Comparison of ENCODE assay signal across 11 mouse cellular contexts in the genomic region with DNA sequence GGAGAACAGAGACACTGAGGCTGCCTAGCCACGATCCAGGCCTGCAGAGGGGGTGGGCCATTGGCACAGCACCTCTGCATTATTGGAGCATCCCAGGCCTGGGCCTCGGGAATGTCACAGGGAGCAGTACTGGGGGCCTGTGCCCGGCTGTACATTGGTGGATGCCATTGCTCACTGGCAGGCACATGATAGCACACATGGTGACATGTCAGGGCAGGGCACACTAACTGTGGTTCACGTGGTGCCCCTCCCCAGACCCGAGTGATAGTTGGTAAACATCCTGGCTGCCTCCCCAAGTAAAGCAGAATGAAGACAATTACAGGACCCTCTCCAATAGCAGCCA. TPM values are rescaled to one million over a fixed set of nuclear protein-coding genes. Genes with fewer than 3 reads are reported as not detected.
DNase-seq lines count a peak whose midpoint lies in the region; ATAC-seq and TF ChIP-seq lines count a peak whose summit lies in the region.
"Had no signal": no experiment of that assay in that cellular context is flagged by ENCODE, and none has a peak within 500 bp of the region (broad histone marks: within the 10 kb centered on the region; RNA-seq: fewer than 3 reads in every experiment).

No protein-coding gene starts in this region.

- no peaks in the 10 kb centered on the region for H3K27me3 ChIP-seq in heart, embryonic 12.5 days (replicated peaks)
- no peaks in the 10 kb centered on the region for H3K27me3 ChIP-seq in lung, embryonic 14.5 days (ENCODE audit: insufficient read depth, low read length)
- no peaks in the 10 kb centered on the region for H3K27me3 ChIP-seq in G1E (ENCODE audit: insufficient read depth, low read length)
- no peaks in the 10 kb centered on the region for H3K27me3 ChIP-seq in embryonic facial prominence, embryonic 13.5 days

- WGBS in heart, embryonic 12.5 days: 74% methylated on average over 5 of the region's 5 CpGs
- 70% methylated on average over 5 of the region's 5 CpGs for WGBS in lung, embryonic 14.5 days
- WGBS in lung, adult 2 months: 72% methylated on average over 5 of the region's 5 CpGs
- 77% methylated on average over 5 of the region's 5 CpGs for WGBS in embryonic facial prominence, embryonic 13.5 days

- ATAC-seq in heart, embryonic 12.5 days (ENCODE audit: insufficient number of reproducible peaks, low FRiP score): no peak
- no peak for ATAC-seq in lung, embryonic 14.5 days (ENCODE audit: insufficient read depth)
- no peak for ATAC-seq in G1E (ENCODE audit: extremely low read depth, insufficient number of reproducible peaks, low FRiP score, poor library complexity, severe bottlenecking)
- ATAC-seq in embryonic facial prominence, embryonic 13.5 days (ENCODE audit: insufficient number of reproducible peaks, insufficient read depth, low FRiP score, low TSS enrichment, low read depth): no peak

- peaks cover 20% of the 10 kb centered on the region for H3K4me1 ChIP-seq in heart, embryonic 12.5 days (replicated peaks)
- peaks cover 8% of the 10 kb centered on the region; the same call in 1 of the 2 replicates for H3K4me1 ChIP-seq in lung, embryonic 14.5 days (ENCODE audit: insufficient read depth)
- H3K4me1 ChIP-seq in lung, adult 2 months (ENCODE audit: control insufficient read depth, insufficient read depth, low read length): peaks cover 13% of the 10 kb centered on the region
- H3K4me1 ChIP-seq in G1E (ENCODE audit: insufficient read depth, low read depth, low read length): peaks cover 63% of the 10 kb centered on the region
- H3K4me1 ChIP-seq in embryonic facial prominence, embryonic 13.5 days: peaks cover 23% of the 10 kb centered on the region

- TF ChIP-seq CTCF in lung, embryonic 14.5 days (IDR thresholded peaks at IDR 0.05; ENCODE audit: low read depth): no peak
- no peak for TF ChIP-seq CTCF in lung, adult 2 months (IDR thresholded peaks at IDR 0.05; ENCODE audit: insufficient read depth, low read length)
- no peak for TF ChIP-seq CTCF in G1E (IDR thresholded peaks at IDR 0.05; ENCODE audit: low read depth, low read length)

- TF ChIP-seq POLR2A in lung, adult 2 months (IDR thresholded peaks at IDR 0.05; ENCODE audit: borderline replicate concordance, extremely low read depth, low read depth, low read length): no peak

- H3K4me2 ChIP-seq in heart, embryonic 12.5 days: 0 out of 2 replicates have a peak overlapping the region, but pooled peaks have one; percentile 85
- H3K4me2 ChIP-seq in lung, embryonic 14.5 days: peak overlapping the region; percentile 87; the same call in 1 of the 2 replicates
- peak overlapping the region; percentile 92 for H3K4me2 ChIP-seq in embryonic facial prominence, embryonic 13.5 days

- peaks cover 50% of the 10 kb centered on the region for H3K36me3 ChIP-seq in heart, embryonic 12.5 days
- H3K36me3 ChIP-seq in lung, embryonic 14.5 days (ENCODE audit: insufficient read depth): peaks cover 46% of the 10 kb centered on the region
- H3K36me3 ChIP-seq in G1E (replicated peaks): peaks cover 82% of the 10 kb centered on the region
- H3K36me3 ChIP-seq in embryonic facial prominence, embryonic 13.5 days: peaks cover 54% of the 10 kb centered on the region

- DNase-seq in heart, adult 8-10 months (ENCODE audit: low spot score): no peak
- no peak for DNase-seq in lung, embryonic 14.5 days
- DNase-seq in lung, adult 2 months: no peak
- DNase-seq in G1E (ENCODE audit: low spot score): no peak
- no peak for DNase-seq in layer of hippocampus, adult 18-20 months (ENCODE audit: low spot score in 2 of 2)
- DNase-seq: adrenal gland, postnatal 25 days; heart, adult 2 months; kidney, postnatal 4 days had no signal

- no peak overlapping the region for H3K9ac ChIP-seq in heart, embryonic 12.5 days
- H3K9ac ChIP-seq in lung, embryonic 14.5 days: no peak overlapping the region
- peak overlapping the region; percentile 82; the same call in 1 of the 2 replicates for H3K9ac ChIP-seq in embryonic facial prominence, embryonic 13.5 days

- H3K9me3 ChIP-seq in heart, embryonic 12.5 days (replicated peaks): no peaks in the 10 kb centered on the region
- no peaks in the 10 kb centered on the region for H3K9me3 ChIP-seq in lung, embryonic 14.5 days (ENCODE audit: low read depth, low read length)
- no peaks in the 10 kb centered on the region for H3K9me3 ChIP-seq in G1E (replicated peaks)
- H3K9me3 ChIP-seq in embryonic facial prominence, embryonic 13.5 days: no peaks in the 10 kb centered on the region

- H3K4me3 ChIP-seq in heart, embryonic 12.5 days: no peak overlapping the region
- no peak overlapping the region for H3K4me3 ChIP-seq in lung, embryonic 14.5 days (ENCODE audit: low read depth, low read length)
- no peak overlapping the region for H3K4me3 ChIP-seq in lung, adult 2 months (replicated peaks; ENCODE audit: extremely low read depth, low read depth, low read length)
- peak overlapping the region; percentile 80; the same call in 1 of the 2 replicates for H3K4me3 ChIP-seq in G1E (ENCODE audit: low read depth, low read length)
- peak overlapping the region; percentile 81; the same call in 1 of the 2 replicates for H3K4me3 ChIP-seq in embryonic facial prominence, embryonic 13.5 days
- H3K4me3 ChIP-seq: heart, adult 2 months had no signal

- H3K27ac ChIP-seq in heart, embryonic 12.5 days (ENCODE audit: poor library complexity, severe bottlenecking): no peak overlapping the region
- H3K27ac ChIP-seq in lung, embryonic 14.5 days (ENCODE audit: low read depth): no peak overlapping the region
- H3K27ac ChIP-seq in embryonic facial prominence, embryonic 13.5 days: no peak overlapping the region
- H3K27ac ChIP-seq: heart, adult 2 months; left cerebral cortex, adult 2 months had no signal

RNA-seq across cellular contexts. Expression of a gene that starts 1.9 kb away (rescaled TPM):
- polyA plus RNA-seq in heart, embryonic 12.5 days (2016; fragmentation: Nextera tagmentation; extraction: Ambion mirVana): 85.4 and 89.9 TPM in 2 replicates
- total RNA-seq in heart, adult 8-10 months (2022): 10 to 100 TPM; 31.0 to 37.7 (median 33.8) TPM
- 101 and 111 TPM in 2 replicates for polyA plus RNA-seq in lung, embryonic 14.5 days (2014; fragmentation: Nextera tagmentation; extraction: Ambion mirVana)
- polyA plus RNA-seq in lung, adult 2 months (2012; rRNA removed): 84.4 and 85.9 TPM in 2 replicates
- total RNA-seq in G1E (2014; fragmentation: Nextera tagmentation) (51.9 and 56.2 TPM in 2 replicates), G1E (2017) (16.2 and 19.6 TPM in 2 replicates)
- 209 and 288 TPM in 2 replicates for polyA plus RNA-seq in G1E (2012)
- polyA plus RNA-seq in embryonic facial prominence, embryonic 13.5 days (2015; fragmentation: Nextera tagmentation; extraction: Ambion mirVana): 109 and 113 TPM in 2 replicates
- 10 to 100 TPM; 82.5 to 91.6 TPM for total RNA-seq in layer of hippocampus, adult 18-20 months (2021)

RNA-seq across cellular contexts. Expression of a gene that starts 6.1 kb away (rescaled TPM):
- polyA plus RNA-seq in heart, embryonic 12.5 days (2016; fragmentation: Nextera tagmentation; extraction: Ambion mirVana): 172 and 175 TPM in 2 replicates
- total RNA-seq in heart, adult 8-10 months (2022): 100 to 1,000 TPM; 114 to 128 (median 119) TPM
- 134 and 135 TPM in 2 replicates for polyA plus RNA-seq in lung, embryonic 14.5 days (2014; fragmentation: Nextera tagmentation; extraction: Ambion mirVana)
- polyA plus RNA-seq in lung, adult 2 months (2012; rRNA removed): 59.4 and 72.5 TPM in 2 replicates
- 42.0 and 65.5 TPM in 2 replicates for total RNA-seq in G1E (2014; fragmentation: Nextera tagmentation)
- total RNA-seq in G1E (2017): 68.2 and 74.9 TPM in 2 replicates
- 149 and 161 TPM in 2 replicates for polyA plus RNA-seq in G1E (2012)
- polyA plus RNA-seq in embryonic facial prominence, embryonic 13.5 days (2015; fragmentation: Nextera tagmentation; extraction: Ambion mirVana): 146 and 148 TPM in 2 replicates
- 10 to 100 TPM; 48.1 to 48.9 TPM for total RNA-seq in layer of hippocampus, adult 18-20 months (2021)

RNA-seq across cellular contexts. Expression of a gene that starts 7.4 kb away (rescaled TPM):
- polyA plus RNA-seq in heart, embryonic 12.5 days (2016; fragmentation: Nextera tagmentation; extraction: Ambion mirVana): 35.4 and 36.7 TPM in 2 replicates
- total RNA-seq in heart, adult 8-10 months (2022): 10 to 100 TPM; 21.4 to 29.6 (median 24.8) TPM
- 36.6 and 47.8 TPM in 2 replicates for polyA plus RNA-seq in lung, embryonic 14.5 days (2014; fragmentation: Nextera tagmentation; extraction: Ambion mirVana)
- polyA plus RNA-seq in lung, adult 2 months (2012; rRNA removed): 38.1 and 43.3 TPM in 2 replicates
- total RNA-seq in G1E (2014; fragmentation: Nextera tagmentation): 2.6 and 3.9 TPM in 2 replicates
- total RNA-seq in G1E (2017): 4.5 and 5.0 TPM in 2 replicates
- polyA plus RNA-seq in G1E (2012): 17.0 and 20.9 TPM in 2 replicates
- 61.4 and 69.5 TPM in 2 replicates for polyA plus RNA-seq in embryonic facial prominence, embryonic 13.5 days (2015; fragmentation: Nextera tagmentation; extraction: Ambion mirVana)
- total RNA-seq in layer of hippocampus, adult 18-20 months (2021): 100 to 1,000 TPM; 287 to 312 TPM

RNA-seq across cellular contexts. Expression of a gene that starts 14.9 kb away (rescaled TPM):
- 2.7 and 3.8 TPM in 2 replicates for polyA plus RNA-seq in heart, embryonic 12.5 days (2016; fragmentation: Nextera tagmentation; extraction: Ambion mirVana)
- total RNA-seq in heart, adult 8-10 months (2022): 10 to 100 TPM; 14.1 to 17.3 (median 16.1) TPM
- 2.4 and 3.1 TPM in 2 replicates for polyA plus RNA-seq in lung, embryonic 14.5 days (2014; fragmentation: Nextera tagmentation; extraction: Ambion mirVana)
- 25.5 and 30.6 TPM in 2 replicates for polyA plus RNA-seq in lung, adult 2 months (2012; rRNA removed)
- 0.97 and 1.1 TPM in 2 replicates for total RNA-seq in G1E (2014; fragmentation: Nextera tagmentation)
- 2.1 and 2.5 TPM in 2 replicates for total RNA-seq in G1E (2017)
- 1.4 and 1.5 TPM in 2 replicates for polyA plus RNA-seq in G1E (2012)
- polyA plus RNA-seq in embryonic facial prominence, embryonic 13.5 days (2015; fragmentation: Nextera tagmentation; extraction: Ambion mirVana): 2.2 and 3.0 TPM in 2 replicates
- 10 to 100 TPM; 48.4 to 49.2 TPM for total RNA-seq in layer of hippocampus, adult 18-20 months (2021)

RNA-seq across cellular contexts. Expression of a gene that starts 17.0 kb away (rescaled TPM):
- 11.6 and 12.8 TPM in 2 replicates for polyA plus RNA-seq in heart, embryonic 12.5 days (2016; fragmentation: Nextera tagmentation; extraction: Ambion mirVana)
- total RNA-seq in heart, adult 8-10 months (2022): 10 to 100 TPM; 17.5 to 22.2 (median 19.0) TPM
- polyA plus RNA-seq in lung, embryonic 14.5 days (2014; fragmentation: Nextera tagmentation; extraction: Ambion mirVana): 7.6 and 9.6 TPM in 2 replicates
- polyA plus RNA-seq in lung, adult 2 months (2012; rRNA removed): 26.0 and 30.4 TPM in 2 replicates
- total RNA-seq in G1E (2014; fragmentation: Nextera tagmentation) (5.8 and 6.4 TPM in 2 replicates), G1E (2017) (14.6 and 18.2 TPM in 2 replicates)
- polyA plus RNA-seq in G1E (2012): 26.1 and 33.3 TPM in 2 replicates
- 22.4 and 23.5 TPM in 2 replicates for polyA plus RNA-seq in embryonic facial prominence, embryonic 13.5 days (2015; fragmentation: Nextera tagmentation; extraction: Ambion mirVana)
- total RNA-seq in layer of hippocampus, adult 18-20 months (2021): 10 to 100 TPM; 30.4 to 36.1 TPM

Comparison
In these comparisons a context has a peak if more than half of its experiments do, and no peak if none do; other contexts are left out.
1. H3K4me3 ChIP-seq: peak in G1E (single experiment) and embryonic facial prominence, embryonic 13.5 days (single experiment); none in heart, embryonic 12.5 days (single experiment), lung, embryonic 14.5 days (single experiment) and lung, adult 2 months (single experiment).
2. Peak in every context shown above with its lines, with median percentiles within 50 percentile points of each other: H3K4me2 ChIP-seq.